Mouse (Mus musculus) cerebellum, adult 2 months (tissue): ENCODE measurements around the gene Sos1.

ENCODE experiments used
- CTCF ChIP-seq: fragments of 200-500 bp; IDR thresholded peaks from 2 replicates; pipeline ENCODE4 v1.5.1; 2011; ENCODE audit warnings: low read depth, mild to moderate bottlenecking, control low read depth, low read length, moderate library complexity, borderline replicate concordance; ENCODE audit not compliant: insufficient read depth
- POLR2A ChIP-seq: fragments of 200-500 bp; IDR thresholded peaks from 2 replicates; pipeline ENCODE4 v1.6.1; 2011; ENCODE audit warnings: low read length, control low read depth, borderline replicate concordance; ENCODE audit not compliant: insufficient read depth

GRCm38 (mm10) chr17:80390024-80390423 lies 90.2 kb downstream of the Sos1 start:
- TF ChIP-seq CTCF = no peak
- no peak for TF ChIP-seq POLR2A
